Mouse (Mus musculus) embryonic facial prominence, embryonic 12.5 days (tissue): Measurements from ENCODE around the gene Hmcn1. TPM values are rescaled to one million over a fixed set of nuclear protein-coding genes. Genes with fewer than 3 reads are reported as not detected.

ENCODE experiments used
- ATAC-seq: fragments of 200-750 bp; cut with Nextera tagmentation; 2 replicates; pipeline ENCODE4 v1.8.0; 2017; ENCODE audit not compliant: insufficient number of reproducible peaks, insufficient read depth, low FRiP score, low TSS enrichment
- H3K27ac ChIP-seq: fragments of 300-500 bp; sonication (generic); 2 replicates; pipeline ENCODE4 v1.5.1; 2016; ENCODE audit warnings: mild to moderate bottlenecking
- H3K27me3 ChIP-seq: fragments of 300-500 bp; sonication (generic); 2 replicates; pipeline ENCODE4 v1.6.1; 2016; ENCODE audit warnings: mild to moderate bottlenecking, moderate library complexity
- H3K36me3 ChIP-seq: fragments of 300-500 bp; sonication (generic); 2 replicates; pipeline ENCODE4 v1.6.1; 2016; ENCODE audit warnings: mild to moderate bottlenecking
- H3K4me1 ChIP-seq: fragments of 300-500 bp; sonication (generic); 2 replicates; pipeline ENCODE4 v1.6.1; 2016
- H3K4me2 ChIP-seq: fragments of 300-500 bp; sonication (generic); replicated peaks from 2 replicates; pipeline ENCODE4 v1.6.1; 2016; ENCODE audit warnings: mild to moderate bottlenecking, moderate library complexity
- H3K4me3 ChIP-seq: fragments of 300-500 bp; sonication (generic); 2 replicates; pipeline ENCODE4 v1.5.1; 2016; ENCODE audit warnings: mild to moderate bottlenecking
- H3K9ac ChIP-seq: fragments of 300-500 bp; sonication (generic); 2 replicates; pipeline ENCODE4 v1.6.1; 2016; ENCODE audit warnings: mild to moderate bottlenecking, moderate library complexity
- H3K9me3 ChIP-seq: fragments of 300-500 bp; sonication (generic); 2 replicates; pipeline ENCODE4 v1.6.1; 2016; ENCODE audit warnings: mild to moderate bottlenecking, moderate library complexity
- WGBS: fragments of 180-500 bp; shearing (Covaris S2); methylation state at CpG from one replicate; pipeline ENCODE4 v1.1.7; 2016; 5-methylcytosine and 5-hydroxymethylcytosine counted together
- polyA plus RNA-seq: library from polyadenylated mRNA; unstranded; fragments of >200 nt; fragmentation: Nextera tagmentation; extraction: Ambion mirVana; gene quantifications from 2 replicates; pipeline ENCODE4 v1.2.1, GENCODE M21; 2016

Hmcn1 gene
- polyA plus RNA-seq, 1 experiment from 2014 or later = 30.1 TPM

DNA sequence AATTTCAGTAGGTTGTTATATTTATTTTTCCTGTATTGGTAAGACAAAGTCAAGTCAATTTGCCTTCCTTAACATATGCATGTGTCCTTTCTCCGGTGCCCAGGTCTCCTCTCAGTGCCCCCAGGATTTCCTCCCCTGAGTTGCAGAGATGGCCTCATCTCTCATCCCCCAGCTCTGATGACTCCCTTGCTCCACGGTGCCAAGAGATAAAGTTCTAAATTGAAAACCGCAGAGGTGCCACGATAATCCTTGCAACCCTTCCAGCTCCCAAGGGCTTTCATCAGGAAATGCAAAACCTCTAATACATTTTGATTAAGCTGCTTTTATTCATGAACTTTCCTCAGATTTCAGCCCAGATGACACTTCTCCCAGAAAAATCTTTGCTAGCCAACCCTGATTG, 8.3 kb downstream of the Hmcn1 start:
- no peak for ATAC-seq
- no peak overlapping the region for H3K4me2 ChIP-seq
- no peak overlapping the region for H3K4me3 ChIP-seq
- no peaks in the 10 kb centered on the region for H3K27me3 ChIP-seq
- no peaks in the 10 kb centered on the region; the same call in 1 of the 2 replicates for H3K4me1 ChIP-seq
- no peak overlapping the region for H3K9ac ChIP-seq
- WGBS = 67% methylated on average over 4 of the region's 4 CpGs
- H3K27ac ChIP-seq = no peak overlapping the region
- H3K9me3 ChIP-seq = no peaks in the 10 kb centered on the region; the same call in 1 of the 2 replicates
- H3K36me3 ChIP-seq = no peaks in the 10 kb centered on the region

DNA sequence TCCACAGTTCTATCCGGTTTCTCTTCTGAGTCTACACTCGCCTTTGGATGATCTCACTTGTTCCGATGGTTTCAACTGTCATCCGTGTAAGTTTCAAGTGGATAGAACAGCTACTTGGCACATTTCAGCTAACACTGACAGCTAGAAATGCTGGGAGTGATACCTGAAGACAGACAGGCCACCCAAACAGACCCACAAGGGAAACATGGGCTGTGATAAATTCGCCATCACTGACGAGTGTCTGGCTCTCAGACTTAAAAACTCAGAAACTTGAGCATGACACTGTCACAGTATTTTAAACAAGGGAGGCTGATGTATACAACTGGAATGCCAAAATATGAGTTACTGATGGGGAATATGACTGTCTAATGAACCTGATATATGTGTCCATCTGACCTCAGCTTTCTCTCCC, 9.1 kb downstream of the Hmcn1 start:
- Histone ChIP-seq H3K36me3 (no peaks in the 10 kb centered on the region), H3K9ac (no peak overlapping the region), H3K4me1 (no peaks in the 10 kb centered on the region; the same call in 1 of the 2 replicates), H3K4me3 (no peak overlapping the region), H3K9me3 (no peaks in the 10 kb centered on the region; the same call in 1 of the 2 replicates), H3K4me2 (no peak overlapping the region), H3K27ac (no peak overlapping the region), H3K27me3 (no peaks in the 10 kb centered on the region)
- ATAC-seq = no peak
- WGBS = 85% methylated on average over 6 of the region's 6 CpGs

- Histone ChIP-seq H3K4me1 (peaks cover 11% of the 10 kb centered on the region), H3K9ac (no peak overlapping the region), H3K4me2 (no peak overlapping the region), H3K4me3 (no peak overlapping the region), H3K27me3 (no peaks in the 10 kb centered on the region), H3K27ac (no peak overlapping the region), H3K9me3 (no peaks in the 10 kb centered on the region; the same call in 1 of the 2 replicates), H3K36me3 (no peaks in the 10 kb centered on the region)
- 82% methylated on average over 3 of the region's 3 CpGs for WGBS
- no peak for ATAC-seq
Measured at GRCm38 (mm10) chr1:150978651-150979050, 14.6 kb downstream of the Hmcn1 start.

GRCm38 (mm10) chr1:150976263-150976662, 17.0 kb downstream of the Hmcn1 start:
- no peak overlapping the region for H3K9ac ChIP-seq
- no peak overlapping the region for H3K4me3 ChIP-seq
- H3K9me3 ChIP-seq = no peaks in the 10 kb centered on the region; the same call in 1 of the 2 replicates
- H3K4me2 ChIP-seq = no peak overlapping the region
- WGBS = 14% methylated on average over 2 of the region's 2 CpGs
- ATAC-seq = no peak
- H3K27ac ChIP-seq = no peak overlapping the region
- peaks cover 11% of the 10 kb centered on the region for H3K4me1 ChIP-seq
- H3K36me3 ChIP-seq = no peaks in the 10 kb centered on the region
- no peaks in the 10 kb centered on the region for H3K27me3 ChIP-seq

- H3K27me3 ChIP-seq = no peaks in the 10 kb centered on the region
- H3K9me3 ChIP-seq = no peaks in the 10 kb centered on the region
- H3K27ac ChIP-seq = no peak overlapping the region
- H3K4me1 ChIP-seq = no peaks in the 10 kb centered on the region; the same call in 1 of the 2 replicates
- no peak for ATAC-seq
- no peak overlapping the region for H3K9ac ChIP-seq
- H3K4me3 ChIP-seq = no peak overlapping the region
- 64% methylated on average over 5 of the region's 5 CpGs for WGBS
- H3K36me3 ChIP-seq = no peaks in the 10 kb centered on the region
- no peak overlapping the region for H3K4me2 ChIP-seq
Measured at GRCm38 (mm10) chr1:150959486-150960074, 33.7 kb downstream of the Hmcn1 start.

- H3K4me2 ChIP-seq = no peak overlapping the region
- H3K4me3 ChIP-seq = no peak overlapping the region
- no peaks in the 10 kb centered on the region for H3K9me3 ChIP-seq
- H3K27ac ChIP-seq = no peak overlapping the region
- peaks cover 16% of the 10 kb centered on the region for H3K4me1 ChIP-seq
- H3K27me3 ChIP-seq = no peaks in the 10 kb centered on the region
- no peak; the same call in 1 of the 2 replicates for ATAC-seq
- no peak overlapping the region for H3K9ac ChIP-seq
- H3K36me3 ChIP-seq = no peaks in the 10 kb centered on the region
- 64% methylated on average over 5 of the region's 5 CpGs for WGBS
Measured at GRCm38 (mm10) chr1:150951004-150951403, 42.2 kb downstream of the Hmcn1 start.

DNA sequence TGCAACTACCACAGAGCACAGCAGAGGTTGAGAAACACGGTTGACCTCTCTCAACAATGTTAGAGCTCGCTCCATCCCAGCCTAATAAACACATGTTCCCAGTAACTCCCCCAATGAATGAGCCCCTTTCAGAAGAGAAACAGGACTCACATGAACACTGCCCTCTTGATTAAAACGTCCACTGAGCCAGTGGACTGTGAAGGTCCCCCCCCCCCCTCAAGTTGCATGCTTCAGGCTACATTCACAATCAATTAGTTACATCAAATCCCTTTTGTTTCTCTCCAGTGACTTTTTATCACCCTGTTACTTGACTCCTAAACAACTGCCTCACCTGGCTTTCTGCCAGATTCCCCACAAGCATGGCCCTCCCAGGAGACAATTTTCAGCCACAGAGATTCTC, 43.2 kb downstream of the Hmcn1 start:
- Histone ChIP-seq H3K4me2 (no peak overlapping the region), H3K9ac (no peak overlapping the region), H3K4me1 (peaks cover 16% of the 10 kb centered on the region), H3K27ac (0 out of 2 replicates have a peak overlapping the region, but pooled peaks have one; percentile 50), H3K9me3 (no peaks in the 10 kb centered on the region), H3K4me3 (no peak overlapping the region), H3K36me3 (no peaks in the 10 kb centered on the region), H3K27me3 (no peaks in the 10 kb centered on the region)
- WGBS = 10% methylated on average over 3 of the region's 3 CpGs
- ATAC-seq = peak; percentile 65

DNA sequence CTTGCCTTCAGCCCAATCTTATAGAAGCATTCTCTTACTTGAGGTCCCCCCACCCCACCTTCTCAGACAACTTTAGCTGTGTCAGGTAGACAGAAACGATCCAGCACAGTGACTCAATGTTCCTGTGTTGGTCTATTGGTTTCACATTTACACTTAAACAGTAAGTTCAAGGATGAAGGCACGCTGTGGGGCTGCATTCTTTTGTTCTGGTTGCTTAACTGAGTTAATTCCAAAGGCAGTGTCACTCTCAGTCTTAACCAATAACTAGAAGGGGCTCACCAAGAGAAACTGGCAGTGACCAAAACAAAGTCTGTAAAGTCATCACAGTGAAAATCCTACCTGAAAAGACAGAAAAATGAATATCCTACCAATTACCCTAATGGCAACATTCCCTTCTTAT, 44.3 kb downstream of the Hmcn1 start:
- WGBS = 57% methylated on average over 2 of the region's 2 CpGs
- no peak for ATAC-seq
- Histone ChIP-seq H3K36me3 (no peaks in the 10 kb centered on the region), H3K27ac (no peak overlapping the region), H3K4me3 (no peak overlapping the region), H3K4me2 (no peak overlapping the region), H3K9ac (no peak overlapping the region), H3K9me3 (no peaks in the 10 kb centered on the region), H3K27me3 (no peaks in the 10 kb centered on the region), H3K4me1 (peaks cover 26% of the 10 kb centered on the region)

- 14% methylated on average over 2 of the region's 2 CpGs for WGBS
- Histone ChIP-seq H3K4me1 (peaks cover 21% of the 10 kb centered on the region), H3K36me3 (no peaks in the 10 kb centered on the region), H3K9me3 (no peaks in the 10 kb centered on the region), H3K4me2 (no peak overlapping the region), H3K9ac (no peak overlapping the region), H3K27ac (no peak overlapping the region), H3K27me3 (no peaks in the 10 kb centered on the region), H3K4me3 (no peak overlapping the region)
- ATAC-seq = no peak
Measured at GRCm38 (mm10) chr1:150943601-150944000, 49.6 kb downstream of the Hmcn1 start.

DNA sequence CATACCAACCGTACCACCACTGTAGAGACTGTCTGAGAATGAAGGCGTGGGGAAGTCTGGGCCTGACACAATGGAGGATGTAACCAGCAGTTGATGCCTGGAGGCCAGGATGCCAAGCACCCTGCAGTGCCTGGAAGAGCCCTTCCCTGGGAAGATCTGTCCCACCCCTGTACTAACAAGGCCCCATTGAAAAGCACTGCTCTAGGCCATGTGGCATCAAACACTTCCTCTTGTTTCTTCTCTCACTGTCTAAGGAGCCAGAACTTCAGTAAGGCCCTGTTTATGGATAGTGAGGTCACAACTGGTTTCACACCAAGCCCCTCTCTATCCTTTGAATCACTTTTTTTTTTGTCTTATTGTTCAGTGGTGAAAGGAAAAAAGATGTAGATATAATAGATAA, 51.1 kb downstream of the Hmcn1 start:
- Histone ChIP-seq H3K9ac (no peak overlapping the region), H3K36me3 (no peaks in the 10 kb centered on the region), H3K4me1 (peaks cover 21% of the 10 kb centered on the region), H3K27me3 (no peaks in the 10 kb centered on the region), H3K9me3 (no peaks in the 10 kb centered on the region), H3K27ac (no peak overlapping the region), H3K4me2 (no peak overlapping the region), H3K4me3 (no peak overlapping the region)
- 70% methylated on average over 2 of the region's 2 CpGs for WGBS
- no peak for ATAC-seq

GRCm38 (mm10) chr1:150936821-150937220, 56.4 kb downstream of the Hmcn1 start:
- H3K4me2 ChIP-seq = no peak overlapping the region
- WGBS = 46% methylated on average over 4 of the region's 4 CpGs

GRCm38 (mm10) chr1:150933616-150934015, 59.6 kb downstream of the Hmcn1 start:
- H3K4me2 ChIP-seq = peak overlapping the region; percentile 37
- 16% methylated on average over 9 of the region's 9 CpGs for WGBS
- H3K4me1 ChIP-seq = peaks cover 5% of the 10 kb centered on the region
- ATAC-seq = peak; percentile 60; the same call in 1 of the 2 replicates
- no peaks in the 10 kb centered on the region for H3K27me3 ChIP-seq
- H3K27ac ChIP-seq = peak overlapping the region; percentile 78
- no peaks in the 10 kb centered on the region for H3K36me3 ChIP-seq
- H3K9me3 ChIP-seq = no peaks in the 10 kb centered on the region
- no peak overlapping the region for H3K9ac ChIP-seq
- no peak overlapping the region for H3K4me3 ChIP-seq

More at GRCm38 (mm10) chr1:150936821-150937220, 56.4 kb downstream of the Hmcn1 start:
- Histone ChIP-seq H3K36me3 (no peaks in the 10 kb centered on the region), H3K27ac (no peak overlapping the region), H3K9me3 (no peaks in the 10 kb centered on the region), H3K9ac (no peak overlapping the region), H3K4me3 (no peak overlapping the region), H3K27me3 (no peaks in the 10 kb centered on the region), H3K4me1 (peaks cover 5% of the 10 kb centered on the region)
- ATAC-seq = no peak
